Mouse (Mus musculus) ZHBTc4 (cell line): ENCODE results near the gene Olfr346.

ENCODE experiments used
- DNase-seq: peaks from one replicate; pipeline ENCODE4 v3.0.0-alpha.2; 2011; ENCODE audit warnings: low read depth, low spot score

Gene Olfr346

GRCm38 (mm10) chr2:36685488-36685887, at the start of gene Olfr346:
Olfr346 (plus strand) TSS chr2:36685788.
- no peak for DNase-seq

- DNase-seq, result no peak
Measured at GRCm38 (mm10) chr2:36639741-36640140, 45.8 kb upstream of the Olfr346 start, which contains the start of gene Olfr345. Olfr345 (plus strand) TSS chr2:36640041.

GRCm38 (mm10) chr2:36731602-36732001, 46.0 kb downstream of the Olfr346 start, which contains the start of gene Olfr347:
Olfr347 (plus strand) TSS chr2:36731902.
- no peak for DNase-seq

- DNase-seq, result peak; percentile 53
Measured at GRCm38 (mm10) chr2:36736226-36736625, 50.6 kb downstream of the Olfr346 start.
